Mouse (Mus musculus): Measurements from ENCODE around the gene Hoxd9. TPM values are rescaled to one million over a fixed set of nuclear protein-coding genes. Genes with fewer than 3 reads are reported as not detected.

Hoxd9 gene
- total RNA-seq, 2 experiments from 2014 or later: not detected

- DNase-seq (ENCODE audit: low spot score in 2 of 2): no peak
- intact Hi-C loops (cut with DNase I): no loop called here
These were observed 25.4 kb downstream of the Hoxd9 start for GRCm38 (mm10) chr2:74722949-74723348.

GRCm38 (mm10) chr2:74724244-74725015 lies 26.9 kb downstream of the Hoxd9 start:
- intact Hi-C loops (cut with DNase I): no loop called here
- no peak for DNase-seq (ENCODE audit: low spot score in 2 of 2)

GRCm38 (mm10) chr2:74725171-74725570 lies 27.6 kb downstream of the Hoxd9 start:
- DNase-seq (ENCODE audit: low spot score in 2 of 2): no peak
- intact Hi-C loops (cut with DNase I): no loop called here

GRCm38 (mm10) chr2:74726551-74726950 lies 29.0 kb downstream of the Hoxd9 start, which contains the start of gene Gm28230:
Gm28230 (plus strand) TSS chr2:74726728.
- intact Hi-C loops (cut with DNase I): no loop called here
- no peak for DNase-seq (ENCODE audit: low spot score in 2 of 2)

- DNase-seq (ENCODE audit: low spot score in 2 of 2): no peak
- intact Hi-C loops (cut with DNase I): no loop called here
These were observed 29.6 kb downstream of the Hoxd9 start for GRCm38 (mm10) chr2:74726973-74727639.

- intact Hi-C loops (cut with DNase I): no loop called here
- no peak for DNase-seq (ENCODE audit: low spot score in 2 of 2)
These were observed 30.2 kb downstream of the Hoxd9 start for GRCm38 (mm10) chr2:74727640-74728302.

GRCm38 (mm10) chr2:74728303-74728680 lies 30.8 kb downstream of the Hoxd9 start:
- DNase-seq (ENCODE audit: low spot score in 2 of 2): no peak
- intact Hi-C loops (cut with DNase I): no loop called here

- intact Hi-C loops (cut with DNase I): loop anchor here (5.0 kb wide), 1 partner anchor 38 kb away; the partner anchor contains the start of gene Hoxd10
- DNase-seq (ENCODE audit: low spot score in 2 of 2): no peak
These were observed 32.8 kb downstream of the Hoxd9 start for GRCm38 (mm10) chr2:74730331-74730730.

GRCm38 (mm10) chr2:74731055-74731454 lies 33.5 kb downstream of the Hoxd9 start:
- intact Hi-C loops (cut with DNase I): loop anchor here (5.0 kb wide), 1 partner anchor 39 kb away; the partner anchor contains the start of gene Hoxd10

GRCm38 (mm10) chr2:74731799-74732512 lies 34.4 kb downstream of the Hoxd9 start:
- DNase-seq (ENCODE audit: low spot score in 2 of 2): no peak
- intact Hi-C loops (cut with DNase I): loop anchor here (5.0 kb wide), 1 partner anchor 40 kb away; the partner anchor contains the start of gene Hoxd10

More at GRCm38 (mm10) chr2:74731055-74731454, 33.5 kb downstream of the Hoxd9 start:
- no peak for DNase-seq (ENCODE audit: low spot score in 2 of 2)

- DNase-seq (ENCODE audit: low spot score in 2 of 2): no peak
- intact Hi-C loops (cut with DNase I): loop anchor here (5.0 kb wide), 1 partner anchor 40 kb away; the partner anchor contains the start of gene Hoxd10
These were observed 35.2 kb downstream of the Hoxd9 start for GRCm38 (mm10) chr2:74732513-74733316.

GRCm38 (mm10) chr2:74733317-74733661 lies 35.8 kb downstream of the Hoxd9 start:
- no peak for DNase-seq (ENCODE audit: low spot score in 2 of 2)
- intact Hi-C loops (cut with DNase I): loop anchor here (5.0 kb wide), 1 partner anchor 41 kb away; the partner anchor contains the start of gene Hoxd10

GRCm38 (mm10) chr2:74733765-74734164 lies 36.2 kb downstream of the Hoxd9 start:
- DNase-seq (ENCODE audit: low spot score in 2 of 2): no peak
- intact Hi-C loops (cut with DNase I): loop anchor here (5.0 kb wide), 1 partner anchor 41 kb away; the partner anchor contains the start of gene Hoxd10

- DNase-seq (ENCODE audit: low spot score in 2 of 2): no peak
- intact Hi-C loops (cut with DNase I): loop anchor here (5.0 kb wide), 1 partner anchor 42 kb away; the partner anchor contains the start of gene Hoxd10
These were observed 36.9 kb downstream of the Hoxd9 start for GRCm38 (mm10) chr2:74734451-74734850.

- no peak for DNase-seq (ENCODE audit: low spot score in 2 of 2)
- intact Hi-C loops (cut with DNase I): loop anchor here (5.0 kb wide), 2 partner anchors 43 to 83 kb away; partner anchors contain the start of gene Hoxd10
These were observed 37.7 kb downstream of the Hoxd9 start for GRCm38 (mm10) chr2:74734996-74735811.

GRCm38 (mm10) chr2:74735851-74736687 lies 38.5 kb downstream of the Hoxd9 start:
- no peak for DNase-seq (ENCODE audit: low spot score in 2 of 2)
- intact Hi-C loops (cut with DNase I): loop anchor here (5.0 kb wide), 1 partner anchor 84 kb away; no protein-coding TSS in a partner anchor
